Mouse (Mus musculus): ENCODE measurements around the gene Nudt1. TPM values are rescaled to one million over a fixed set of nuclear protein-coding genes. Genes with fewer than 3 reads are reported as not detected.

Nudt1 gene
- polyA plus RNA-seq (2014; fragmentation: Illumina TruSeq; extraction: RNeasy Lipid Tissue Mini Kit (QIAGEN cat#74804); ENCODE audit: low read depth, low replicate concordance): 11.4 TPM

GRCm38 (mm10) chr5:140321042-140321755 is at the start of gene Nudt1, which contains the start of gene Mad1l1:
Gene Nudt1 (plus strand): TSS chr5:140321656.
Gene Mad1l1 (minus strand): TSS chr5:140321552.

GRCm38 (mm10) chr5:140331615-140332512 is 10.4 kb downstream of the Nudt1 start, which contains the start of gene Mrm2:
Gene Mrm2 (minus strand): TSS chr5:140331898.

Other genes with a start within 250 kb of the Nudt1 start
- gene Mad1l1, start 104 bp upstream of the Nudt1 start, polyA plus RNA-seq (2014; fragmentation: Illumina TruSeq; extraction: RNeasy Lipid Tissue Mini Kit (QIAGEN cat#74804); ENCODE audit: low read depth, low replicate concordance): 7.6 TPM
- 13.6 TPM for gene Mrm2, start 10.2 kb downstream of the Nudt1 start, polyA plus RNA-seq (2014; fragmentation: Illumina TruSeq; extraction: RNeasy Lipid Tissue Mini Kit (QIAGEN cat#74804); ENCODE audit: low read depth, low replicate concordance)
- 14.3 TPM for gene Snx8, start 67.6 kb downstream of the Nudt1 start, polyA plus RNA-seq (2014; fragmentation: Illumina TruSeq; extraction: RNeasy Lipid Tissue Mini Kit (QIAGEN cat#74804); ENCODE audit: low read depth, low replicate concordance)
- gene Eif3b, start 97.7 kb downstream of the Nudt1 start, polyA plus RNA-seq (2014; fragmentation: Illumina TruSeq; extraction: RNeasy Lipid Tissue Mini Kit (QIAGEN cat#74804); ENCODE audit: low read depth, low replicate concordance): 95.6 TPM
- not detected for gene Gm4869, start 124.0 kb downstream of the Nudt1 start, polyA plus RNA-seq (2014; fragmentation: Illumina TruSeq; extraction: RNeasy Lipid Tissue Mini Kit (QIAGEN cat#74804); ENCODE audit: low read depth, low replicate concordance)
- gene Chst12, start 183.9 kb downstream of the Nudt1 start, polyA plus RNA-seq (2014; fragmentation: Illumina TruSeq; extraction: RNeasy Lipid Tissue Mini Kit (QIAGEN cat#74804); ENCODE audit: low read depth, low replicate concordance): 6.9 TPM
- not detected for gene Grifin, start 243.4 kb downstream of the Nudt1 start, polyA plus RNA-seq (2014; fragmentation: Illumina TruSeq; extraction: RNeasy Lipid Tissue Mini Kit (QIAGEN cat#74804); ENCODE audit: low read depth, low replicate concordance)

All from heart, adult 10 weeks (tissue).